Mouse (Mus musculus): ENCODE measurements around the gene G6pc. TPM values are rescaled to one million over a fixed set of nuclear protein-coding genes. Genes with fewer than 3 reads are reported as not detected.
A peak's percentile ranks its signal among the peaks of the same experiment; 100 is the strongest.
"Not testable (repeated sequence)": the region's sequence is repeated elsewhere in the genome, so short reads cannot be mapped to it uniquely, and the experiment has no call there.

The G6pc gene
- polyA plus RNA-seq, 1 experiment from 2014 or later = 206 TPM

DNA sequence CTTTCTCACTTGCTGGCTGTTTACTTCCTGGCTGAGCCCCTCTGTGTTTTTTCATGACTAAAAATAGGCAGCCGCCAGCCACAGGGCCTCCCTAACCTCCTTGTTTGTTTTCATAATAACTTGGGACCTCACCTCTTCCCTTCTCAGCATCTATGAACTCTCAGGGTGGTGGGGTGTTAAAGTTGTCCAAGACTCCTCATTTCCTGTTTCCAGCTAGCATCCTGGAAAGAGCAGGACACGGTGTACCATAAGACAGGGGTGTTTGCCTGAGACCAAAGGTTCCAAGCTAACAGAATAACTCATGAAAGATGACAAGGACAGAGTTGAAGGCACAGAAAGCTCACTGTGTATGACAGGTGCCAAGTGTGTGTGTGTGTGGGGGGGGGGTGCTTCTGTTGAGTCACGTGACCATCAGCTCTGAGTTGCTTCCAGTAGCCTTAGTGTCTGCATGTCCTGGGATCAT is 6.7 kb upstream of the G6pc start:
- Histone ChIP-seq H3K4me3 (ENCODE audit: low read depth, low read length) (no peak overlapping the region), H3K27ac (ENCODE audit: low read depth) (peak overlapping the region; percentile 91), H3K9me3 (ENCODE audit: low read length) (no peaks in the 10 kb centered on the region), H3K27me3 (ENCODE audit: insufficient read depth, low read length) (no peaks in the 10 kb centered on the region), H3K9ac (replicated peaks) (no peak overlapping the region), H3K36me3 (replicated peaks; ENCODE audit: insufficient read depth, low read length) (no peaks in the 10 kb centered on the region), H3K4me1 (ENCODE audit: insufficient read depth) (peaks cover 24% of the 10 kb centered on the region), H3K4me2 (ENCODE audit: low read depth, low read length) (no peak overlapping the region)
- 21% methylated on average over 3 of the region's 3 CpGs for WGBS (ENCODE audit: insufficient replicate concordance)
- ATAC-seq (0 out of 2 replicates have a peak, but pooled peaks have one; percentile 3), DNase-seq (no peak)
- no peak for TF ChIP-seq CTCF (IDR thresholded peaks at IDR 0.05; ENCODE audit: low read depth)
- peak; percentile 60; the same call in 1 of the 2 replicates for TF ChIP-seq EP300 (IDR thresholded peaks at IDR 0.05; ENCODE audit: low read depth)

- Histone ChIP-seq H3K36me3 (replicated peaks; ENCODE audit: insufficient read depth, low read length) (no peaks in the 10 kb centered on the region), H3K27ac (ENCODE audit: low read depth) (peak overlapping the region; percentile 69)
- ATAC-seq = no peak
Measured at GRCm38 (mm10) chr11:101364531-101364931, 2.8 kb upstream of the G6pc start.

GRCm38 (mm10) chr11:101370141-101370540 is 2.8 kb downstream of the G6pc start:
- WGBS (ENCODE audit: insufficient replicate concordance) = 69% methylated on average over 5 of the region's 5 CpGs
- H3K9ac ChIP-seq (replicated peaks) = no peak overlapping the region

More at GRCm38 (mm10) chr11:101364531-101364931, 2.8 kb upstream of the G6pc start:
- no peak for DNase-seq
- no peak overlapping the region for H3K4me2 ChIP-seq (ENCODE audit: low read depth, low read length)
- H3K4me3 ChIP-seq (ENCODE audit: low read depth, low read length) = no peak overlapping the region
- 33% methylated on average over 5 of the region's 5 CpGs for WGBS (ENCODE audit: insufficient replicate concordance)
- H3K4me1 ChIP-seq (ENCODE audit: insufficient read depth) = peaks cover 24% of the 10 kb centered on the region
- TF ChIP-seq CTCF (IDR thresholded peaks at IDR 0.05; ENCODE audit: low read depth) (no peak), EP300 (IDR thresholded peaks at IDR 0.05; ENCODE audit: low read depth) (no peak)
- no peaks in the 10 kb centered on the region for H3K9me3 ChIP-seq (ENCODE audit: low read length)
- 0 out of 2 replicates have a peak overlapping the region, but pooled peaks have one; percentile 16 for H3K9ac ChIP-seq (replicated peaks)
- H3K27me3 ChIP-seq (ENCODE audit: insufficient read depth, low read length) = no peaks in the 10 kb centered on the region

DNA sequence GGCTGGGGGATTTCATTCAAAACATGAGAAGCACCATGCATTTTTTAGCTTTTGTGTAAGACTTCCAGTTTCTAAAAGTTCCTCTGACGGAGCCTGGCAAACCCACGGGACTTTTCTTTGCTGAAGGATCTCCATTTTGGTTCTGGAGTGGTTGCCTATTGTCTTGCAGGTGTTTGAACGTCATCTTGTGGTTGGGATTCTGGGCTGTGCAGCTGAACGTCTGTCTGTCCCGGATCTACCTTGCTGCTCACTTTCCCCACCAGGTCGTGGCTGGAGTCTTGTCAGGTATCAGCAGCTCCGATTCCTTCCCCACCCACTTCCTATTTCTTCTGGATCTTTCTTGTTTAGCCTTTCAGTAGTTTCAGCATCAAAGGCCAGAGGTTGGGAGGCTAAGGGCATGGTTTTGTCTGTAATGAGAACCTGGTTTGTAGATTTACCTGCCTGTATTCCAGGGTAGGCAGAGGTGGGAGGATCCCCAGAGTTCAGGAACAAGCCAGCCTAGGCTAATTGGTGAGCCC is 7.1 kb downstream of the G6pc start:
- Histone ChIP-seq H3K27me3 (ENCODE audit: insufficient read depth, low read length) (no peaks in the 10 kb centered on the region), H3K9ac (replicated peaks) (no peak overlapping the region), H3K9me3 (ENCODE audit: low read length) (no peaks in the 10 kb centered on the region), H3K4me1 (ENCODE audit: insufficient read depth) (no peaks in the 10 kb centered on the region), H3K4me2 (ENCODE audit: low read depth, low read length) (no peak overlapping the region), H3K27ac (ENCODE audit: low read depth) (no peak overlapping the region), H3K36me3 (replicated peaks; ENCODE audit: insufficient read depth, low read length) (peaks cover 12% of the 10 kb centered on the region; the same call in 1 of the 2 replicates), H3K4me3 (ENCODE audit: low read depth, low read length) (no peak overlapping the region)
- DNase-seq = peak; percentile 25
- no peak for TF ChIP-seq CTCF (IDR thresholded peaks at IDR 0.05; ENCODE audit: low read depth)
- no peak for TF ChIP-seq EP300 (IDR thresholded peaks at IDR 0.05; ENCODE audit: low read depth)
- ATAC-seq = no peak
- 53% methylated on average over 7 of the region's 7 CpGs for WGBS (ENCODE audit: insufficient replicate concordance)

More at GRCm38 (mm10) chr11:101370141-101370540, 2.8 kb downstream of the G6pc start:
- Histone ChIP-seq H3K4me1 (ENCODE audit: insufficient read depth) (no peaks in the 10 kb centered on the region), H3K27me3 (ENCODE audit: insufficient read depth, low read length) (no peaks in the 10 kb centered on the region), H3K4me2 (ENCODE audit: low read depth, low read length) (peak overlapping the region; percentile 27), H3K9me3 (ENCODE audit: low read length) (no peaks in the 10 kb centered on the region), H3K4me3 (ENCODE audit: low read depth, low read length) (peak overlapping the region; percentile 2; the same call in 1 of the 2 replicates), H3K27ac (ENCODE audit: low read depth) (no peak overlapping the region), H3K36me3 (replicated peaks; ENCODE audit: insufficient read depth, low read length) (peaks cover 12% of the 10 kb centered on the region; the same call in 1 of the 2 replicates)
- DNase-seq = no peak
- peak; percentile 1; the same call in 1 of the 2 replicates for ATAC-seq
- TF ChIP-seq EP300 (IDR thresholded peaks at IDR 0.05; ENCODE audit: low read depth) (no peak), CTCF (IDR thresholded peaks at IDR 0.05; ENCODE audit: low read depth) (no peak)

- H3K4me2 ChIP-seq (ENCODE audit: low read depth, low read length); H3K27ac ChIP-seq (ENCODE audit: low read depth); H3K36me3 ChIP-seq (replicated peaks; ENCODE audit: insufficient read depth, low read length); H3K9me3 ChIP-seq (ENCODE audit: low read length); H3K9ac ChIP-seq (replicated peaks); H3K27me3 ChIP-seq (ENCODE audit: insufficient read depth, low read length); H3K4me3 ChIP-seq (ENCODE audit: low read depth, low read length); H3K4me1 ChIP-seq (ENCODE audit: insufficient read depth): not testable (repeated sequence)
- ATAC-seq = peak; percentile 28
- WGBS (ENCODE audit: insufficient replicate concordance) = 84% methylated on average over 7 of the region's 8 CpGs
- peak; percentile 51 for DNase-seq
Measured at GRCm38 (mm10) chr11:101378196-101378595, 10.8 kb downstream of the G6pc start.

DNA sequence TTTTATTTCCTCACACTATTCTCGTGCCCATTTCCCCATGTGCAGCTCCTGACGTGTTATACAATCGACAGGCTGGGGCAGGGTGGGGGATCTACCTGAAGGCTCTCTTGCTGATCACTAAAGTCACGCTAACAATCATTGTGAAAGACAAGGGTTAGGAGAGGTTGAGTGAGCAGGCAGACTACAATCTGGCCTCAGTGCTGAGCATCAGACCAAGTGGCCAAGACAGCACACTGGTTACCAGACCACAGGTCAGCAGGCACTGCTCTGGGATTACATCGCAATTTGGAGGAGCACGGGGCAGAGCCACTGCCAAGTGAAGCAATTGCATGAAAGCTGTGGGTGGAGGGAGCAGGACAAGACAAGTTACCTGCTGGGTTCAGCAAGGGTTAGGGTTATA is 11.6 kb downstream of the G6pc start:
- Histone ChIP-seq H3K9ac (replicated peaks) (no peak overlapping the region), H3K9me3 (ENCODE audit: low read length) (no peaks in the 10 kb centered on the region), H3K4me3 (ENCODE audit: low read depth, low read length) (no peak overlapping the region), H3K4me2 (ENCODE audit: low read depth, low read length) (no peak overlapping the region), H3K4me1 (ENCODE audit: insufficient read depth) (no peaks in the 10 kb centered on the region; the same call in 1 of the 2 replicates), H3K27ac (ENCODE audit: low read depth) (peak overlapping the region; percentile 12; the same call in 1 of the 2 replicates), H3K27me3 (ENCODE audit: insufficient read depth, low read length) (no peaks in the 10 kb centered on the region), H3K36me3 (replicated peaks; ENCODE audit: insufficient read depth, low read length) (0 out of 2 replicates have a peak, but pooled peaks cover 5% of the 10 kb centered on the region)
- TF ChIP-seq EP300 (IDR thresholded peaks at IDR 0.05; ENCODE audit: low read depth) (peak; percentile 4; the same call in 1 of the 2 replicates), CTCF (IDR thresholded peaks at IDR 0.05; ENCODE audit: low read depth) (no peak)
- ATAC-seq (peak; percentile 64), DNase-seq (peak; percentile 68)
- 49% methylated on average over 6 of the region's 6 CpGs for WGBS (ENCODE audit: insufficient replicate concordance)

Data from liver, postnatal 0 days (tissue).